8 mouse cellular contexts compared by ENCODE assay signal in the genomic region with DNA sequence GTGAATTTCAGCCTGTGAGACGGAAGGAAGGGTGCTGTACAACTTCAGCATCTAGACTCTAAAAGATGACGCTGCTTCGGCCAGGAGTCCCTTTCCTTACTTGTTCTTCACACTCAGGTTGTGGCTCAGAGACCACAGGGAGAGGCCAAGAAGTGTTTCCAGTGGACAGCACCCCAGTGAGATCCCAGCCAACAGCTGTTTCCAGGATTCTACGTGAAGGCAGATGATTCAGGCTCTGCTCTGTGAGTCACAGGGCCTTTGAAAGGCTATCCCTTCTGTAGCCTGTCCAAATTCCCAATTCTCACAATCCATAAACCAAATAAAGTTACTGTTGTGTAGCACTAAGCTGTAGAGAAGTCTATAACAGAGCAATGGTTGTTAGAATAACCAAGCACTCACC.
"Had no signal": no experiment of that assay in that cellular context is flagged by ENCODE, and none has a peak within 500 bp of the region (broad histone marks: within the 10 kb centered on the region; RNA-seq: fewer than 3 reads in every experiment).

No protein-coding gene starts in this region.

- DNase-seq: kidney, adult 2 months; kidney, postnatal 14 days; lung, embryonic 14.5 days; lung, postnatal 10 days; lung, postnatal 4 days; retina, postnatal 1 day; right cerebral cortex, postnatal 4 days; thymus, postnatal 36 days had no signal
